Mouse (Mus musculus) limb, embryonic 14.5 days (tissue): ENCODE data around the gene Gbp6. TPM values are rescaled to one million over a fixed set of nuclear protein-coding genes. Genes with fewer than 3 reads are reported as not detected.
"Not testable (repeated sequence)": the region's sequence is repeated elsewhere in the genome, so short reads cannot be mapped to it uniquely, and the experiment has no call there.

Source experiments
- ATAC-seq: fragments of 200-750 bp; cut with Nextera tagmentation; 2 replicates; pipeline ENCODE4 v1.8.0; 2017; ENCODE audit warnings: low read depth, moderate number of reproducible peaks, moderate TSS enrichment; ENCODE audit not compliant: low FRiP score
- DNase-seq: peaks from one replicate; pipeline ENCODE4 v3.0.0-alpha.2; 2015; ENCODE audit warnings: low spot score
- H3K27ac ChIP-seq: fragments of 300-500 bp; sonication (generic); replicated peaks from 2 replicates; pipeline ENCODE4 v1.5.1; 2014; ENCODE audit warnings: low read depth, mild to moderate bottlenecking, low read length, moderate library complexity, mixed read lengths
- H3K27me3 ChIP-seq: fragments of 300-500 bp; sonication (generic); 2 replicates; pipeline ENCODE4 v1.6.1; 2014; ENCODE audit warnings: low read length, mixed read lengths; ENCODE audit not compliant: control insufficient read depth, insufficient read depth
- H3K36me3 ChIP-seq: fragments of 300-500 bp; sonication (generic); 2 replicates; pipeline ENCODE4 v1.6.1; 2014; ENCODE audit warnings: mild to moderate bottlenecking, low read length, moderate library complexity, mixed read lengths; ENCODE audit not compliant: control insufficient read depth, insufficient read depth
- H3K4me1 ChIP-seq: fragments of 300-500 bp; sonication (generic); 2 replicates; pipeline ENCODE4 v1.6.1; 2014; ENCODE audit warnings: antibody characterized with exemption, low read length, mixed read lengths; ENCODE audit not compliant: control insufficient read depth, insufficient read depth
- H3K4me2 ChIP-seq: fragments of 300-500 bp; sonication (generic); replicated peaks from 2 replicates; pipeline ENCODE4 v1.6.1; 2014; ENCODE audit warnings: low read depth, mild to moderate bottlenecking, low read length, moderate library complexity; ENCODE audit not compliant: severe bottlenecking
- H3K4me3 ChIP-seq: fragments of 300-500 bp; sonication (generic); replicated peaks from 2 replicates; pipeline ENCODE4 v1.5.1; 2014; ENCODE audit warnings: low read length
- H3K9ac ChIP-seq: fragments of 300-500 bp; sonication (generic); 2 replicates; pipeline ENCODE4 v1.6.1; 2014; ENCODE audit warnings: mild to moderate bottlenecking, low read depth, low read length, moderate library complexity; ENCODE audit not compliant: severe bottlenecking
- H3K9me3 ChIP-seq: fragments of 300-500 bp; sonication (generic); 2 replicates; pipeline ENCODE4 v1.6.1; 2016; ENCODE audit warnings: low read length; ENCODE audit not compliant: control insufficient read depth
- POLR2A ChIP-seq: fragments of 200-500 bp; IDR thresholded peaks from 2 replicates; pipeline ENCODE4 v1.8.0; 2012; ENCODE audit warnings: inconsistent platforms, mild to moderate bottlenecking, moderate library complexity, borderline replicate concordance; ENCODE audit not compliant: insufficient read depth, insufficient read length; ENCODE audit errors: extremely low read depth
- WGBS: fragments of 180-500 bp; shearing (Covaris S2); extraction: QIAGEN DNeasy Blood & Tissue Kit; methylation state at CpG from one replicate; pipeline ENCODE4 v1.1.7; 2014; 5-methylcytosine and 5-hydroxymethylcytosine counted together
- polyA plus RNA-seq, 2 experiments: library from polyadenylated mRNA; depleted of rRNA in 1 of 2; stranded (reverse) in 1 of 2; unstranded in 1 of 2; fragments of >200 nt; fragmentation: Nextera tagmentation in 1 of 2; extraction: Ambion mirVana in 1 of 2; gene quantifications; 2 replicates each; pipeline versions ENCODE4 v1.2.1 to v1.2.3; 2012 to 2014

Gene Gbp6
- 1.4 and 2.0 TPM in 2 replicates for polyA plus RNA-seq (2012; rRNA removed)
- polyA plus RNA-seq (2014; fragmentation: Nextera tagmentation; extraction: Ambion mirVana): 1.9 and 3.2 TPM in 2 replicates

DNA sequence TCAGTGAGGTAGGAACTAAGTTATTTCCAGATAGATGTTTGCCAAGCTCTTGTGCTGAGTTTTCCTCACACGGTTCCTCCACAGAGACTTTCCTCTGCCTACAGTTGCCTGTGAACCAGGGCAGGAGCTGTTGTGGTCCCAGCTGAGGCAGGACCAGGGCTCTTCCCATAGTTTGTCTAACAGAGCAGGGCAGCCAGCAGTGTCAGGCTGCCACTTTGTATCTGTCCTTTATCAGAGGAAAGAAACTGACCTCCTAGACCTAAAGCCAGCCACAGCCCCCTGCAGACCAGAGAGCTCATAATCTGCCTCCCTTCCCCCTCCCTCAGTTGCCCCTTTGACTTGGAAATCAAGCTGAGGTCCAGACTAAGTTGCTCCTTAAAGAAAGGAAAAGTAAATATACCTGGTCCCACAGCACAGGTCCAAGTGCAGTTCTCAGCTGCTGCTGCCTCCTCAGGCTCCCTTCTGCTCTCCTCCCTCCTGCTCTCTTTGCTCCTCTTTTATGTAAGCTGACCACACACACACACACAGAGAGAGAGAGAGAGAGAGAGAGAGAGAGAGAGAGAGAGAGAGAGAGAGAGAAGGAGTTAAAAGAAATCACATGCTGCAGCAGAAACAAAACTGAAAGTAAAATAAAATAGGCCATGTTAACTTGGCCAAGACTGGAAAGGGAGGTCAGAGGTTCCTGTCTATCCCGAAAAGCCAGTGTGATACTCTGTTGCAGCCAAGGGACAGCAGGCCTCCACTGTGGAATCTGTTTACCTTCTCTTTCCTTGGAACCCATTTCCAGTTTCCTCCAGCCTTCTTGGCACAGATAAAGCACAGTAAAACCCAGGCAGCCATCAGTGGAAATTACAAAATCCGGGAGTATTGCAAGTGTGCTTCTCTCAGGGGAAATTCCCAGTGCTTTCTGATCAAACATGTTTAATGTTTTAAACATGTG lies at the start of gene Gbp6, which contains the start of gene Gm43302:
Gene Gbp6 (minus strand): TSS at position 473 of the 940 bp plus-strand sequence.
Gene Gm43302 (minus strand): TSS at position 470 of the 940 bp plus-strand sequence.
- not testable (repeated sequence) for H3K9ac ChIP-seq, H3K9me3 ChIP-seq, H3K36me3 ChIP-seq, H3K27me3 ChIP-seq, H3K4me3 ChIP-seq, H3K4me1 ChIP-seq
- peak; percentile 59 for DNase-seq
- peak; percentile 76 for ATAC-seq
- H3K4me2 ChIP-seq: 0 out of 2 replicates have a peak within 1 kb of the TSS, but pooled peaks have one; percentile 8
- 0 out of 2 replicates have a peak within 1 kb of the TSS, but pooled peaks have one; percentile 20 for H3K27ac ChIP-seq
- WGBS: 45% methylated on average over 3 of the region's 3 CpGs

GRCm38 (mm10) chr5:105341281-105341680 lies 47.8 kb upstream of the Gbp6 start:
- Histone ChIP-seq H3K4me3 (no peak overlapping the region), H3K27me3 (no peaks in the 10 kb centered on the region), H3K4me2 (no peak overlapping the region), H3K27ac (no peak overlapping the region), H3K36me3 (no peaks in the 10 kb centered on the region), H3K4me1 (no peaks in the 10 kb centered on the region), H3K9ac (no peak overlapping the region), H3K9me3 (no peaks in the 10 kb centered on the region)
- ATAC-seq (no peak), DNase-seq (no peak)
- 72% methylated on average over 2 of the region's 2 CpGs for WGBS
- no peak for TF ChIP-seq POLR2A

DNA sequence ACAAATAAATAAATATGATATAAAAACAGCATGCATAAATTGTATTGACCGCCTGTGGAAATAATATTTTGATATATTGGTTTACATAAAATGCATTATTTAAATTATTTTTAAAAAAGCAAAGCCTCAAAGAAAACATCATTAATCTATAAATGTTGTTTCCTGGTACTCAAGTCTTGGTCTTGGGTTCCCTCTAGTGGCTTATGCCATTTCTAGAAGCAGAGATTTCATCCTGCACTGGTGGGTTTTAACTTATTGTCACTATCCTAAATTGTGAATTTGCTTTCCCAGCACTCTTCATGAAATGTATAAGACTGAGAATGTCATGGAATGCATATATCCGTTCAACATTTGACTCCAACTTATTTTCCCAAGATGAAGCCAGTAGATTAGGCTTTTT lies 29.0 kb upstream of the Gbp6 start:
- Histone ChIP-seq H3K36me3 (no peaks in the 10 kb centered on the region), H3K4me1 (no peaks in the 10 kb centered on the region), H3K4me3 (no peak overlapping the region), H3K4me2 (no peak overlapping the region), H3K9ac (no peak overlapping the region), H3K27me3 (no peaks in the 10 kb centered on the region), H3K9me3 (no peaks in the 10 kb centered on the region), H3K27ac (no peak overlapping the region)
- TF ChIP-seq POLR2A: no peak
- DNase-seq (peak; percentile 11), ATAC-seq (no peak)
- 67% methylated on average over 2 of the region's 2 CpGs for WGBS

- Histone ChIP-seq H3K27ac (no peak overlapping the region), H3K4me3 (no peak overlapping the region), H3K9ac (no peak overlapping the region), H3K4me1 (no peaks in the 10 kb centered on the region), H3K36me3 (no peaks in the 10 kb centered on the region), H3K27me3 (no peaks in the 10 kb centered on the region), H3K9me3 (no peaks in the 10 kb centered on the region), H3K4me2 (no peak overlapping the region)
- ATAC-seq: no peak
- 74% methylated on average over 2 of the region's 2 CpGs for WGBS
- TF ChIP-seq POLR2A: no peak
- no peak for DNase-seq
Measured at GRCm38 (mm10) chr5:105310941-105311340, 17.4 kb upstream of the Gbp6 start.

- H3K4me2 ChIP-seq, H3K27ac ChIP-seq, H3K4me3 ChIP-seq, H3K36me3 ChIP-seq, H3K4me1 ChIP-seq, H3K27me3 ChIP-seq, H3K9ac ChIP-seq, ATAC-seq, H3K9me3 ChIP-seq, DNase-seq: not testable (repeated sequence)
- 68% methylated on average over 1 of the region's 1 CpGs for WGBS
Measured at GRCm38 (mm10) chr5:105309148-105309547, 15.7 kb upstream of the Gbp6 start.

GRCm38 (mm10) chr5:105306946-105307345 lies 13.4 kb upstream of the Gbp6 start:
- H3K4me3 ChIP-seq, H3K4me2 ChIP-seq, DNase-seq, H3K4me1 ChIP-seq, H3K27me3 ChIP-seq, H3K9ac ChIP-seq, H3K36me3 ChIP-seq, ATAC-seq, H3K27ac ChIP-seq, H3K9me3 ChIP-seq: not testable (repeated sequence)
